Mouse (Mus musculus) cerebellum, postnatal 10 days (tissue): ENCODE measurements at regions not wholly inside any gene's neighbourhood (a gene's known extent, or its start where the extent isn't known, plus 50 kb on each side); places are given as distances from the start of the nearest gene placed in this dataset.
"Not testable (repeated sequence)": the region's sequence is repeated elsewhere in the genome, so short reads cannot be mapped to it uniquely, and the experiment has no call there.

Experiments
- DNase-seq, 2 experiments: peaks; one replicate each; pipeline ENCODE4 v3.0.0; 2021; ENCODE audit warnings: mixed read lengths in 2 of 2

GRCm38 (mm10) chr13:6837446-6837845, 188.9 kb upstream of the Pfkp start:
- no peak for DNase-seq

GRCm38 (mm10) chr13:6837075-6837422, 188.5 kb upstream of the Pfkp start:
- no peak for DNase-seq

GRCm38 (mm10) chr13:6836351-6837074, 187.9 kb upstream of the Pfkp start:
- peak; percentile 77 to 80 for DNase-seq

- no peak for DNase-seq
Measured at GRCm38 (mm10) chr13:6829882-6830281, 181.3 kb upstream of the Pfkp start.

- DNase-seq: no peak
Measured at GRCm38 (mm10) chr13:6829346-6829745, 180.8 kb upstream of the Pfkp start.

GRCm38 (mm10) chr13:6828601-6829330, 180.2 kb upstream of the Pfkp start:
- not testable (repeated sequence) for DNase-seq

GRCm38 (mm10) chr13:6802243-6803157, 153.9 kb upstream of the Pfkp start:
- DNase-seq: no peak

- DNase-seq: no peak
Measured at GRCm38 (mm10) chr13:6767936-6768588, 119.5 kb upstream of the Pfkp start.

- peak in 1 of 2 experiments; percentile 49 for DNase-seq
Measured at GRCm38 (mm10) chr13:6757151-6757550, 108.6 kb upstream of the Pfkp start.

GRCm38 (mm10) chr13:6751599-6751998, 103.0 kb upstream of the Pfkp start:
- DNase-seq: no peak

- no peak for DNase-seq
Measured at GRCm38 (mm10) chr13:6751149-6751548, 102.6 kb upstream of the Pfkp start.

- DNase-seq: no peak
Measured at GRCm38 (mm10) chr13:6741916-6742315, 93.3 kb upstream of the Pfkp start.

GRCm38 (mm10) chr13:6736984-6737566, 88.5 kb upstream of the Pfkp start:
- peak; percentile 21 to 23 for DNase-seq
